Mouse (Mus musculus): ENCODE data around the gene Plcg2.

Plcg2 gene

DNA sequence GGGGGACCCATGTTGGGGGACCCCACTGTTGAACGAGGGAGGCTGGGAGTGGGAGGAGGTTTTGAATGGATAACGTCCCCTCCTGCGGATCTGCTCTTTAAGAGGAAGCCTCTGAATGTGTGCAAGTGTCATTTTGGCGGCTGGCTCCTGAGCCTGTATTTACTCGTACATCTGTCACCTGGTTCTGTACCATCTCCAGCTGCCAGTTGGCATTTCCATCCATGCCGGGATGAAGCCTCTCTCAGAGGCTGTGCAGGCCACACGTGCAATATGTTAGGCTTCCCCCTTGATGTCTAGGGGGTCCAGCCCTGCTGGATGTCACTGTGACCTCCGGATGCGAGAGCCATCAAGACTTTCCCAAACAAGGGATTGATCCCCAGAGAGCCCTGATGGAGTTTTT is 129.0 kb downstream of the Plcg2 start:
- no peak for DNase-seq (ENCODE audit: low read depth, low spot score)

DNA sequence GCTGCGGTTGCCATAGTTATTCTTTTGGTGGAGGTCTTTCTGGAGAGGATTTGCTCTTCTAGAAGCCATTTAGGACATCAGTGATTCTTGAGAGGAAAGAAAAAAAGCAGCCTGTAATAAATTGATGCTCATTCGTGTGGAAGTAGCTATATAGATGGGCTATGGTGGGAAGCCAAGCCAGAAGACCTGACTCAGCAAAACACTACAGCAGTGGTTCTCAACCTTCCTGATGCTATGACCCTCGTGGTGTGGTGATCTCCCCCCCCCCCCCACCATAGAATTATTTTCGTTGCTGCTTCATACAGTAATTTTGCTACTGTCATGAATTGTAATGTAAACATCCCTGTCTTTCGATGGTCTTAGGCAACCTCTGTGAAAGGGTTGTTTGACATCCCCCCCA is 134.4 kb downstream of the Plcg2 start:
- no peak for DNase-seq (ENCODE audit: low read depth, low spot score)

DNA sequence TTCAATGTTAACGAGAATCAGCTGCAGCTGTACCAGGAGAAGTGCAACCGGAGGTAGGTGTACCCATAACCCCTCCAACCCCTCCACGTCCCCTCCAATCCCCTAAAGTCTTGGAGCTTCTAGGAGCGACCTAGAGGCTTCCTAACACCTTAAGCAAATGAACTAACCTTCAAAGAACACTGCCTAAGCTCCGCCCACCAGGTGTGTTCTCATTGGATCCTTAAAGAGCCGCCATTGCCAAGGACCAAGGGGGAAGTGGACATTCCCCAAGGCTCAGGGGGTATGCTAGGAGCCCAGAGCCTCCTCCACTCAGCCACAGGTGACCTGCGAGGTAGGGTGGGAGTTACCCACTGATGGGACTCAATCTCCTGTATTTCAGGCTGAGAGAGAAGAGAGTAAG is 136.3 kb downstream of the Plcg2 start:
- DNase-seq (ENCODE audit: low read depth, low spot score), result no peak

DNA sequence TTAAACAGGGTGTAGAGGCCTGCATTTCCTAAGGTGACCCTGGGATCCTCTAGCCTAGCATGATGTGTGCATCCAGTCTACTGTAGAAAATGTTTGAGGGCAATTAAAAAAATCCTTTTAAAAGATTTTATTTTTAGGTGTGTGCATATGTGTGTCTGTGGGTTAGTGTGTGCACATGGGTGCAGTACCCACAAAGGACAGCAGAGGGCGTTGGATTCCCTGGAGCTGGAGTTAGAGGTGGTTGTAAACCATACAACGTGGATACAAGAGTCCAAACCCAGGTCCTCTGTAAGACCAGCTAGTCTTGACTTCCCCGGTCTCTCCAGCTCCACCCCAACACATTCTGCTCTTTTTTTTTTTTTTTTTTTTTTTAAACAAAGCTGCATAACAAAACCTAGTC is 139.4 kb downstream of the Plcg2 start:
- DNase-seq (ENCODE audit: low read depth, low spot score), result no peak

DNA sequence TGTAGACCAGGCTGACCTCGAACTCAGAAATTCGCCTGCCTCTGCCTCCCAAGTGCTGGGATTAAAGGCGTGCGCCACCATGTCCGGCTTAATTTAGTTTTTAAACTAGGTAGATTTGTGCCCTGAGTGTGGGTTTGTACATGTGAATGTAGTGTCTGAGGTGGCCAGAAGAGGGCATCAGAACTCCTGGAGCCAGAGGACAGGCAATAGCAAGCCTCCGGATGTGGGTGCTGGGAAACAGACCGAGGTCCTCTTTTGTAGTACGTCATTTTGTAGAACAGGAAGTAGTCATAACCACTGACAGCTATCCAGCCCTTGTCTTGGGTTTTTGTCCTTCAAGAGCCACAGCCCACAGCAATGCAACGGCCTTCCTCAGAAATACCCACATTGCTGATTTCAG is 141.5 kb downstream of the Plcg2 start:
- DNase-seq (ENCODE audit: low read depth, low spot score), result no peak

DNA sequence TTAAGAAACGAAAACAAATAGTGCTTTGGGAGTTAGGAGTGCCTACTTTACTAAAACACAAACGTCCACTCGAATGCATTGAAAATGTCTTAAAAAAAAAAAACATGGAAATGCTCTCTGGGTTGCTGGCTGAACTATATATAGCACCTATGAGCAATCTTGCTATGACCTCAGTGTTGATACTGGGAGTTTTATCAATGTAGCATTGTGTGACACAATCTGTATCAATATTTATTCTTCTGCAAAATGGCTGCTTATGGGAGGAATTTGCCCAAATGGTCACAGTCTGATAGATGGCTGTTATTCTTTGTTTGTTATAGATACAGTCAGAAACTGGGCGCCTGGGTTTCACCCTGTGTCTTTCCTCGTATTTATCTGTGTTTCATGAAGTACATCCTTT is 147.4 kb downstream of the Plcg2 start:
- DNase-seq (ENCODE audit: low read depth, low spot score), result no peak

DNA sequence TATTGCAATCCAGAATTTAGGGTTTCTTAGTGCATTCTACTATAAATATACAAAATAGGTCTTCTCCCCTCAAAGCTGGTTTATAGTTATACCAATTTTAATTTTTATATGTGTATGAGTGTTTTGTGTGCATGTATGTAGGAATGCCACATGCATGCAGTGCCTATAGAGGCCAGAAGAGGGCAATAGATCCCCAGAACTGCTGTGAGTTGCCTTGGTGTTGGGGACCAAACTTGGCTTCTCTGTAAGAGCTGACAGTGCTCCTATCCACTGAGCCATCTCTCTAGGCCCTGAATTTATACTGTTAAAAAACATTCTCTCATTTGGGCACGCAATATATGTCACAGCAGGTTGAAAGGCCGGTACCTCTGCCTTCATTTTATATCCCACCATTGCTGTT is 147.9 kb downstream of the Plcg2 start:
- DNase-seq (ENCODE audit: low read depth, low spot score), result peak; percentile 69

DNA sequence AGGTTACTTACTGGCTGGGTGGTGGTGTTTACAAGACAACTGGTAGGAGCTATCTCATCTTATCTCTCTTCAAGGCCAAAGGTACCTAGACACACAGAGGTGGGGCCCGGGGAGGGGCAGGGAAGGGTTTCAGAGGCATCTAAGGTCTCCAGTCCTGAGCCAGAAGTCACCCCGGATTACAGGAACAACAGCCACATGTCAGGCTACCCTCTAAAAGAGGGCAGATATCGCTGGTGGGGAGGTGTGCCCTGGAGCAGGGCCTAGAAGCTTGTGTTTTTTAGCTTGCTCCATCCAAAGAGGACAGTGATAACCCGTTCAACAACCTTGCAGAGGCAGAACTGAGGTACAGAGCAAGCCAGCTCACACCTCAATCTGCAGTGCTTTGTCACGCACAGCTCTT is 148.3 kb downstream of the Plcg2 start:
- DNase-seq (ENCODE audit: low read depth, low spot score), result no peak

DNA sequence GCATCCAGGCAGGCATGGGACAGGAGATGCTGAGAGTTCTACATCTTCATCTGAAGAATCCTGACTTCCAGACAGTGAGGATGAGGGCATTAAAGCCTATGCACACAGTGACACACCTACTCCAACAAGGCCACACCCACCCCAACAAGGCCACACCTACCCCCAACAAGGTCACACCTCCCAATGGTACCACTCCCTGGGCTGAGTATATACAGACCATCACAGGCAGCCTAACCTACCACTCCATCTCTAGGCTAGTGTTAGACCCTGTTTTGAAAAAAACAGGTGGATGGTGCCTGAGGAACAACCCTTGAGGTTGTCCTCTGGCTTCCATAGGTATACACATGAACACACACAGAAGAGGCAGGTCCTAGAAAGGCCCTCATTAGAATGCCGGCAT is 154.2 kb downstream of the Plcg2 start:
- no peak for DNase-seq (ENCODE audit: low read depth, low spot score)

DNA sequence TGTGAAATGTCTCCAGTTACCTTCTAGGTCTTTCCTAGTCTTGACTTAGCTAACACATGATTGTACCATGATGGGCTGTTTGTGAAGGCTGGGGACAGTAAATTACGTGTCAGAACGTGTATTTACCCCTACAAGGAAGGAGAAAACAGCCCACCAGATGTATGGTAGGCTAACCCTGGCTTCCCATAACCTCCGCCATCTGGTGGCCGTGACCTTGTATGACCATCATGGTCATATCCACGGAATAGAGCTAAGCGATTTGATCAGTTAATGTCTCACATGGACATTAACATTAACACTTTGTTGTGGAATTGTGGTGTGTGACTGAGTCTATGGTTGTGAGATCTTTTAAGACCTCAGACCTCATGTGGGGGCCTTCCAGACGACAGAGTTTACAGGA is 160.9 kb downstream of the Plcg2 start:
- no peak for DNase-seq (ENCODE audit: low read depth, low spot score)

DNA sequence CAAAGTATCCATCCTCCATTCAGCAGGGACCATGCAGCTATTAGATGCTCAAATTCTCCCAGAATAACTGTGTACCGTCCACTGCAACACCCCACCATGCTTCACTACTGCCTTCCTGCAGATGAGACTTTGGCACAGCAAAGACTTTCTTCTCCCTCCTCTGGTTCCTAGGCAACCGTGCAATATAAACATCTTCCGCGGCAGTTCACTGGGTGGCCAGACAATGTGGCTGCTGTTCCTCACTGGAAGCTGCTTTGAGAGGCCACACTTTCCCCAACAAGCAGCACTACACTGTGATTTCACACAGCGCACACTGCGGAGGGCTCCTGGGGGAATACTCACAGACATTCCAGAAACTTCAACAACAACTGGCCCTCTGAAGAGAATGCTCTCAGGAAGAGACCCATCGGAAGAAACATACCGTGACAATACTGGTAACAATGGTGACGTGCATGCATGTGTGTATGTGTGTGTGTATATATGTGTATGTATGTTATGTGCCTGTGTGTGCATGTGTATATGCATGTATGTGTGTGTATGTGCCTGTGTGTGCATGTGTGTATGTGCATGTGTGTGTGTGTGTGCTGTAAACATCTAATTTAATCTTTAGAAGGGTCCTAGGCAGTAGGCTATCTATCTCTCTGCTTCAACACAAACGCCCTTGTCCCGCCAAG is 162.4 kb downstream of the Plcg2 start:
- DNase-seq (ENCODE audit: low read depth, low spot score), result peak; percentile 61

DNA sequence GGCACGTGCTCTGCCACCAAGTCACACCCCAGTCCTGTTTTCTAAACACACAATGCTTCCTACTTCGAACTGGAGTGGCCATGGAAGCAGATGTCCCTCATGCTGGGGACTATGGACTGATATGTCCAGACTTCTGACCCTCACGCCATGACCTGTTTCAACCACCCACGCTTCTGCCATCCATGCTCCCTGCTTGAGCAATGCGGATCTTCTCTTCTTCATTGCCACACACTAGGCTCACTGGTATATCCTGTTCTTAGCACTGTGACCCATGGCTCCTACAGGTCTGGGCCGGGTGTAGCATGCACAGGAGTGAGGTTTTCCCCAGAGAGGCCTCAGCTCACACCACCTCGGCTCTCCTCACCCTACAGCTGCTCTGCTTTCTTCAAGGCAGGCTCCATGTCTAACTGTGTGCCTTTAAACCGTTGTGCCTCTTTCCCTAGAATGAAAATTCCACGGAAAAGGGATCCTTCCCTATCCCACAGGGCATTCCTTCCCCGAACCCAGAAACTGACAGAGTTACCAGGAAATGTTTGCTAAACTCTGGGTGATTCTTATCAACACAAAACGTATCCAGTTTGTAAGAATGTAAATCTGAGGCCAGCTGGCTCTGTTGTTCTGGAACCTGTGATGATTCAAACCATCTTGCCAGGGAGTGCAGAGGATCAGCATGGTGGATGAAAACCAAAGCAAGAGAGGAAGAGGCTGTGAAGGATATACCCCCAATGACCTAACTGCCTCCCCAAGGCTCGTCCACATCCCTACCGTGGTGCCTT is 169.4 kb downstream of the Plcg2 start:
- no peak for DNase-seq (ENCODE audit: low read depth, low spot score)

DNA sequence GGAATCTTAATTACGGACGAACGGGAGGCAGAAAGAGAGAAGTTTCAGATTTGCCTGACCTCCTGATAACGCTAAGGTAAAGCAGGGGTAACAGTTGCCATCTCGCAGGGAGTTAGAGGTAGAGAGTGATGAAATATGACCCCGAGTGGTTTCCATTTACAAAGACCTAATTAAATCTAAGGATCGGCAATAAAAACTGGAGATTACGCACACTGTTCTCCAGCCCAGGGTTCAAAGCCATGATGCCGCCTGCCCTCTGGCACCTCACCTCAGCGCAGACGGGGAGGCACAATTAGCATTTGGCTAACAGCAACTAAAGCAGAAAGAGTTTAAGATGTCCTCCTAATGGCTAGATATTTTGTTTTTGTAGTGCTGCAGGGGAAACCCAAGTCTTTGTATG is 172.4 kb downstream of the Plcg2 start:
- DNase-seq (ENCODE audit: low read depth, low spot score), result no peak

DNA sequence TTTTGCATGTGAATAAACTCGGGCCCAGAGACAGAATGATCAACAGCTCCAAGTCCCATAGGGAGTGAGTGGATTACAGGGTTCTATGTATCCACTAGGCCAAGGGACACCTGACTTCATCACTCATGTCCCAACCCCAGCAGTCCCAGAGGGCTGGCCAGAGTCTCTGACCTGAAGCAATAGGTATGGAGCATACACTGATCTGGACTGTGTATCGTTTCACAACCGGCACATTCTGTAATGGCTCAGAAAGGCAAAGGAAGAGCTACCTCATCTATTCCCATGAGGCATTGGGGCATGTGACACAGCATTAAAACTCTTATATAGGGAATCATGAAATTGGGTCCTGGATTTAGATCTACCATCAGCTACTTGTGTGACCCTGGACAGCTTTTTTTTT is 174.5 kb downstream of the Plcg2 start:
- DNase-seq (ENCODE audit: low read depth, low spot score), result no peak

DNA sequence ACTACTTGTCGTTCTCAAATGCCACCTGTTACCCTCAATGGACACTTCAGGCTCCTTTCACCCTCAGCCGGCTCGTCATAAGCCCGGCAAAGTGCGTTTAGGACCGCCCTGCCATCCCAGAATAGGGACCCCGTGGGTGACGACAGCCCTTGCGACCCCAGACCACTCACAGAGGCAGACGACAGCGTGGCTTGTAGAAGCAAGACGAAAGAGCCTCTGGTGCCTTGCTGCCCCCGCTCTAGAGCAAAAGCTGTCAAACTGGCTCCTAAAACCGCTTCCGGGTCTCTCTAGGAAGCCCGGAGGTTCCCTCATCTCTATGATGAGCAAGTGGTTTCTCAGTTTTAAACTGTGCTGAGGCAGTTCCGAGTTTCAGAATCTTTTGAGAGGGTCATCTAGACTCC is 175.3 kb downstream of the Plcg2 start, which contains the start of gene Sdr42e1:
Sdr42e1 (minus strand) TSS at position 260 of the 401 bp plus-strand sequence.
- peak; percentile 66 for DNase-seq (ENCODE audit: low read depth, low spot score)

DNA sequence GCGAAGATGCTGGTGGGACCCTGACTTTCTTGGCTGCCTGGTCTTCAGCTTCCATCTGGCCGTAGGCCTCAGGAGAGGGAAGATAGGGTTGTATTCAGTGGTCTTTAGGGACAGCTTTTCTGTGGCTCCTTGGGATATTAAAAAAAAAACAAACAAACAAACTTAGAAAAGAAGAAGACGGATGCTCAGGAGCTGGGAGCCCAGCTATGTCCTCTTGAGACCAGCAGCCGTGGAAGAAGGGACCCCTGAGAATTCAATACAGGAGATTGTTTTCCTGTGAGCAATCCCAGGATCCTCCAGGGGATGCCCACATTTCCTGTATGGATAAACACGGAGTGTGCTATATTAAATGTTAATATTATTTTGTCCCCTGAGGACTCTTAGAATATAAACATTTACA is 177.1 kb downstream of the Plcg2 start:
- no peak for DNase-seq (ENCODE audit: low read depth, low spot score)

DNA sequence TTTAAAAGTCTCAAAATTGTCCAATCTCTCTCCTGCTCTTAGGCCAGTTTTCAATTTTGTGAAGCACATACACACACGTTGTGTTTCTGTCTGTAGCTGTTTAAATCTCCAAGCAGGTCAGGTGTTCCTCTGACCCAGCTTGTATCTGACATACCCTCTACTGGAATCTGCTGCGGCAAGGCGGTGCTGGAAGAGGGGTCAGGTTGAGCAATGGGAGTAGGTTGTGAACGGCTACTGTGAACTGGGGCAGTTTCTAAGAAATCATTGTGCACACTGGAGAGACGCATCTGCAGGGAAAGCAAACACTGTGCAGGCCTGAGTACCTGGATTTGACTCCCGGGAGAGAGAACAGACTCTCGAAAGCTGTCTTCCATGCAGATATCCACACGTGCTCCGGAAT is 178.4 kb downstream of the Plcg2 start:
- no peak for DNase-seq (ENCODE audit: low read depth, low spot score)

DNA sequence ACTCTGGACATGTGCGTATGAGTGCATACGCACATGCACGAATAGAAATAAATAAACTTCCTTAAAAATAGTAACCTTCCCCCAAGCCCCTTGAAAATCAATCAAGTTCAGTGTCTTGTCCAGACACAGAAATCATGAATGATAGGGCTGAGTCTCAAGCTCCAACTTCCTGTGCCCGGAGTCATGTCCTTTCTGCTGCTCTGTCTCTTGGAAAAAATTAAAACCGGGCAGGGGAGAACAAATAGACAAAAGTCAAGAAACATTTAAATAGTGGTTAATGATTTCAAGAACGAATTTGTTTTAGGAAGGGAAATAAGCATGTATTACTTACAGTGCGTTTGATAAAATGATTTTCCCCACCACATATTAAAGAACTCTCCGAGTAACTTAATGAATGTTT is 178.9 kb downstream of the Plcg2 start:
- DNase-seq (ENCODE audit: low read depth, low spot score), result no peak

DNA sequence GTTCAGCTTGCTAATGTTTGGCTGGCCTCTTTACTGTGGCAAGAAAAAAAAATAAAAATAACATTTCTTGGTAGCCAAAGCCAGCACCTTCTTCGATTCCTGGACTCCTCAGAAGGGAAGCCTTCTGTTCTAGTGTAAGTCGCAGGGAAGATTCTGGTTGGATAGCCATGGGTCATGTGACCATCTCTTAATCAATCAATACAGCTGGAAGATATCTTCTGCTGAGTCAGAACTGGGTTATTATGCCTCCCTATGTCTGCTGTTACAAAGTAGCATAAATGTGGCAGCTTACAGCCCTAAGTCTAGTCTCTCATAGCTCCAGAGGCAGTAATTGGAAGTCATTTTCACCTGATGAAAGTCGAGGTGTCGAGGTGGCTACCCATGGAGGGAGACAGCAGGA is 180.6 kb downstream of the Plcg2 start:
- no peak for DNase-seq (ENCODE audit: low read depth, low spot score)

DNA sequence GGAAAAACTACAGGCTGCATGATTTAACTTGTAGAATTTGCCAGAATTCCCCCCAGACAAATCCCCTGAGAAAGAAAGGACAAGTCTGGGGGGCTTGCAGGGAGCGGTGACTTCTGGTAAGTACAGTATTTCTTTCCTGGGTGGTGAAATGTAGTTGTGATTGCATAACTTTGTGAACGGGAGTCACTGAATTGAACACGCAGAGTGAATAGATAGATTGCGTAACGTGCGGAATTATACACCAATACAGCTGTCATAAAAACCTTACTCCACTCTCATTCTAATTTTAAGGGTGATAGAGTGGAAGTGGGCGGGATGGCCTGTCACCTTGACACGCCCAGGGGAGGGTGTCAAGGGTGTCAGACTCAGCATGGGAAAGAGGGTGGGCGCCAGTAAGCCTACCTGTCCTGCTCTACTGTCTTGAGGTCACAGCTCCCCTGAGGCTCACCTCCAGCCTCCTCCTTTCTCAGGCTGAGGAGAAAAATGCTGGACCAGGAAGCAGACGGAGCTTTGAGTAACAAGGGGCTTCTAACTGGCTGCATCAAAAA is 185.9 kb downstream of the Plcg2 start:
- no peak for DNase-seq (ENCODE audit: low read depth, low spot score)

DNA sequence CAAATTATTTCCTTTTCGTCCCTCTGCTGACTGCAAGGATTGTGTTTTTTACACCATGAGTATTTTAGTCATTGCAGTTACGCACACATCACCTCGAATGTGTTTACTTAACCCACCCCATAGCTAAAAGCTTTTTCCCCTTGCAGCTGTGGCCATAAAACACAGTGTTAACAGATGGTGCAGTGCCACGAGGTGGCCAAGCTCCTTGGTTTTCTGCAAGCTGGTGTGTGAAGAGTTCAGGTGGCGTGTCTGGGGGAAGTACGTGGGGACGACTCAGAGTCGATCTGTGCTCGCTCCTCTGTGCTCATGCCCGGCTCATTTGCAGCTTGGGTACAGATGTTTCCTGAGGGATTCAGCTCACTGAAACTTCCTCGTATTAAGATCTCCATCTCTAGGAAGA is 186.4 kb downstream of the Plcg2 start:
- DNase-seq (ENCODE audit: low read depth, low spot score), result peak; percentile 8

Data from brain, adult 2 months (tissue).